Mouse (Mus musculus): Measurements from ENCODE around the gene Olfr1434.
"Not testable (repeated sequence)": the region's sequence is repeated elsewhere in the genome, so short reads cannot be mapped to it uniquely, and the experiment has no call there.

Gene Olfr1434

GRCm38 (mm10) chr19:12279554-12279953 lies at the start of gene Olfr1434:
Gene Olfr1434 (plus strand): TSS chr19:12279854.
- no peak for DNase-seq

- DNase-seq: not testable (repeated sequence)
Observed at GRCm38 (mm10) chr19:12232496-12232895, 47.2 kb upstream of the Olfr1434 start, which contains the start of gene Olfr1432. Gene Olfr1432 (minus strand): TSS chr19:12232596.

GRCm38 (mm10) chr19:12241559-12241958 lies 38.1 kb upstream of the Olfr1434 start, which contains the start of gene Olfr262:
Gene Olfr262 (minus strand): TSS chr19:12241659.
- no peak for DNase-seq

GRCm38 (mm10) chr19:12260732-12261131 lies 18.9 kb upstream of the Olfr1434 start, which contains the start of gene Olfr235:
Gene Olfr235 (plus strand): TSS chr19:12261032.
- DNase-seq: no peak

- DNase-seq: no peak
Observed at GRCm38 (mm10) chr19:12292979-12293378, 13.3 kb downstream of the Olfr1434 start.

- not testable (repeated sequence) for DNase-seq
Observed at GRCm38 (mm10) chr19:12299030-12299429, 19.4 kb downstream of the Olfr1434 start, which contains the start of gene Olfr1436. Gene Olfr1436 (minus strand): TSS chr19:12299130.

- no peak for DNase-seq
Observed at GRCm38 (mm10) chr19:12325001-12325400, 45.3 kb downstream of the Olfr1434 start, which contains the start of gene Olfr1437. Gene Olfr1437 (minus strand): TSS chr19:12325101.

Measured in right cerebral cortex, postnatal 25 days (tissue).